ENCODE assay signal across 19 mouse cellular contexts in genomic region chr6:41178896-41179295, GRCm38 (mm10).
DNase-seq lines count a peak whose midpoint lies in the region; ATAC-seq and TF ChIP-seq lines count a peak whose summit lies in the region.
"Had no signal": no experiment of that assay in that cellular context is flagged by ENCODE, and none has a peak within 500 bp of the region (broad histone marks: within the 10 kb centered on the region; RNA-seq: fewer than 3 reads in every experiment).

No protein-coding gene starts in this region.

- no peak for TF ChIP-seq POLR2A in bone marrow, adult 2 months (IDR thresholded peaks at IDR 0.05; ENCODE audit: borderline replicate concordance, control insufficient read depth, low read depth, low read length)

- DNase-seq in liver, embryonic 14.5 days (ENCODE audit: low read depth in 3 of 3, low spot score in 3 of 3): no peak
- DNase-seq in liver: no peak
- DNase-seq in stomach, postnatal 0 days (ENCODE audit: low spot score): no peak
- DNase-seq in kidney, postnatal 10 days: no peak
- no peak for DNase-seq in adrenal gland, adult 18-20 months (ENCODE audit: low spot score in 2 of 2)
- no peak for DNase-seq in cerebellum, postnatal 25 days
- DNase-seq: adrenal gland, postnatal 36 days; heart, adult 2 months; kidney, postnatal 36 days; layer of hippocampus, postnatal 36 days; lung, adult 18-20 months; right cerebral cortex, adult 18-20 months had no signal

- H3K4me2 ChIP-seq in liver, embryonic 14.5 days (ENCODE audit: low read depth): no peak overlapping the region
- no peak overlapping the region for H3K4me2 ChIP-seq in stomach, postnatal 0 days (replicated peaks; ENCODE audit: low read depth)
- H3K4me2 ChIP-seq: embryonic facial prominence, embryonic 15.5 days; forebrain, embryonic 12.5 days; limb, embryonic 13.5 days; neural tube, embryonic 13.5 days had no signal

- H3K9ac ChIP-seq in liver, embryonic 14.5 days (replicated peaks): no peak overlapping the region
- no peak overlapping the region for H3K9ac ChIP-seq in stomach, postnatal 0 days (ENCODE audit: low read length)
- H3K9ac ChIP-seq: embryonic facial prominence, embryonic 15.5 days; forebrain, embryonic 12.5 days; limb, embryonic 13.5 days; neural tube, embryonic 13.5 days had no signal

- no peak overlapping the region for H3K4me3 ChIP-seq in liver, embryonic 14.5 days (ENCODE audit: insufficient read depth in 1 of 2, low read depth in 2 of 2, low read length in 2 of 2)
- H3K4me3 ChIP-seq in bone marrow, adult 2 months (replicated peaks; ENCODE audit: control insufficient read depth, low read depth, low read length): no peak overlapping the region
- no peak overlapping the region for H3K4me3 ChIP-seq in stomach, postnatal 0 days (ENCODE audit: low read depth, low read length)
- H3K4me3 ChIP-seq: embryonic facial prominence, embryonic 15.5 days; forebrain, embryonic 12.5 days; heart, adult 2 months; limb, embryonic 13.5 days; neural tube, embryonic 13.5 days had no signal

- no peak for TF ChIP-seq EP300 in liver, embryonic 14.5 days (IDR thresholded peaks at IDR 0.05; ENCODE audit: low read depth)
- TF ChIP-seq EP300 in stomach, postnatal 0 days (optimal IDR thresholded peaks at IDR 0.05): no peak

- H3K9me3 ChIP-seq in liver, embryonic 14.5 days (ENCODE audit: control insufficient read depth, low read length): no peaks in the 10 kb centered on the region
- H3K9me3 ChIP-seq in stomach, postnatal 0 days (ENCODE audit: control insufficient read depth, low read length): no peaks in the 10 kb centered on the region
- H3K9me3 ChIP-seq: embryonic facial prominence, embryonic 15.5 days; forebrain, embryonic 12.5 days; limb, embryonic 13.5 days; neural tube, embryonic 13.5 days had no signal

- no peak overlapping the region for H3K27ac ChIP-seq in liver, embryonic 14.5 days
- H3K27ac ChIP-seq in bone marrow, adult 2 months (ENCODE audit: control insufficient read depth, insufficient read depth, low read depth, low read length, poor library complexity): no peak overlapping the region
- H3K27ac ChIP-seq in stomach, postnatal 0 days (replicated peaks): no peak overlapping the region
- H3K27ac ChIP-seq: embryonic facial prominence, embryonic 15.5 days; forebrain, embryonic 12.5 days; heart, adult 2 months; limb, embryonic 13.5 days; macrophage; neural tube, embryonic 13.5 days had no signal

- H3K36me3 ChIP-seq in liver, embryonic 14.5 days (replicated peaks; ENCODE audit: control insufficient read depth, insufficient read depth, low read depth): no peaks in the 10 kb centered on the region
- H3K36me3 ChIP-seq in stomach, postnatal 0 days (ENCODE audit: control insufficient read depth, insufficient read depth, low read length): no peaks in the 10 kb centered on the region
- H3K36me3 ChIP-seq: embryonic facial prominence, embryonic 15.5 days; forebrain, embryonic 12.5 days; limb, embryonic 13.5 days; neural tube, embryonic 13.5 days had no signal

- ATAC-seq in liver, embryonic 14.5 days (ENCODE audit: insufficient read depth): no peak
- no peak for ATAC-seq in stomach, postnatal 0 days (ENCODE audit: low FRiP score, low TSS enrichment)
- ATAC-seq: midbrain, embryonic 16.5 days had no signal

- WGBS in liver, embryonic 14.5 days (ENCODE audit: insufficient replicate concordance): 71% methylated on average over 7 of the region's 7 CpGs
- WGBS in bone marrow, adult 2 months: 58% methylated on average over 7 of the region's 7 CpGs
- 78% methylated on average over 7 of the region's 7 CpGs for WGBS in stomach, postnatal 0 days

- H3K4me1 ChIP-seq in liver, embryonic 14.5 days (replicated peaks; ENCODE audit: control insufficient read depth in 2 of 2, insufficient read depth in 2 of 2, low read length in 1 of 2): peaks cover 17 to 28% of the 10 kb centered on the region in 2 experiments
- no peaks in the 10 kb centered on the region for H3K4me1 ChIP-seq in bone marrow, adult 2 months (ENCODE audit: control insufficient read depth, insufficient read depth, low read length)
- H3K4me1 ChIP-seq in stomach, postnatal 0 days (replicated peaks; ENCODE audit: control insufficient read depth, insufficient read depth): no peaks in the 10 kb centered on the region
- H3K4me1 ChIP-seq: embryonic facial prominence, embryonic 15.5 days; forebrain, embryonic 12.5 days; limb, embryonic 13.5 days; neural tube, embryonic 13.5 days had no signal

- TF ChIP-seq CTCF in liver, embryonic 14.5 days (IDR thresholded peaks at IDR 0.05; ENCODE audit: low read depth): peak; percentile 31
- peak; percentile 12; the same call in 1 of the 2 replicates for TF ChIP-seq CTCF in bone marrow, adult 2 months (IDR thresholded peaks at IDR 0.05; ENCODE audit: control insufficient read depth, insufficient read depth, low read length)
- TF ChIP-seq CTCF in stomach, postnatal 0 days (IDR thresholded peaks at IDR 0.05; ENCODE audit: low read depth): peak; percentile 12; the same call in 1 of the 2 replicates

- H3K27me3 ChIP-seq in liver, embryonic 14.5 days (ENCODE audit: control insufficient read depth, insufficient read depth, low read length): no peaks in the 10 kb centered on the region
- H3K27me3 ChIP-seq in stomach, postnatal 0 days (ENCODE audit: control insufficient read depth, insufficient read depth, low read length): no peaks in the 10 kb centered on the region
- H3K27me3 ChIP-seq: embryonic facial prominence, embryonic 15.5 days; forebrain, embryonic 12.5 days; limb, embryonic 13.5 days; neural tube, embryonic 13.5 days had no signal
